Mouse (Mus musculus): ENCODE data around the gene Gm47985.

GRCm38 (mm10) chr1:151188469-151188868 is 6.1 kb downstream of the Gm47985 start:
- TF ChIP-seq JUND (conservative IDR thresholded peaks at IDR 0.05; ENCODE audit: low read depth, low read length) (no peak), CTCF (conservative IDR thresholded peaks at IDR 0.05 in 1 of 2, IDR thresholded peaks at IDR 0.05 in 1 of 2; ENCODE audit: low read depth in 2 of 2, low read length in 2 of 2) (no peak), MXI1 (IDR thresholded peaks at IDR 0.05; ENCODE audit: low read depth, low read length) (no peak), POLR2A (IDR thresholded peaks at IDR 0.05; ENCODE audit: low read depth, low read length) (no peak), CHD1 (IDR thresholded peaks at IDR 0.05; ENCODE audit: low read depth, low read length) (no peak), NELFE (IDR thresholded peaks at IDR 0.05; ENCODE audit: low read depth, low read length) (no peak), HCFC1 (IDR thresholded peaks at IDR 0.05; ENCODE audit: low read depth, low read length) (no peak), ZKSCAN1 (IDR thresholded peaks at IDR 0.05; ENCODE audit: borderline replicate concordance, low read depth, low read length) (no peak), TBP (conservative IDR thresholded peaks at IDR 0.05; ENCODE audit: low read depth, low read length) (no peak), POLR2AphosphoS2 (IDR thresholded peaks at IDR 0.05; ENCODE audit: low read depth, low read length) (no peak)
